Mouse (Mus musculus): ENCODE measurements at regions not wholly inside any gene's neighbourhood (a gene's known extent, or its start where the extent isn't known, plus 50 kb on each side); places are given as distances from the start of the nearest gene placed in this dataset.

GRCm38 (mm10) chr9:30101942-30102341 is 139.0 kb upstream of the Ntm start:
- Histone ChIP-seq H3K4me1 (ENCODE audit: control insufficient read depth in 1 of 2, insufficient read depth in 2 of 2, low read length in 2 of 2) (no peaks in the 10 kb centered on the region), H3K36me3 (ENCODE audit: control insufficient read depth in 1 of 2, insufficient read depth in 2 of 2, low read length in 2 of 2) (no peaks in the 10 kb centered on the region), H3K9ac (ENCODE audit: control insufficient read depth, low read depth, low read length, poor library complexity, severe bottlenecking) (no peak overlapping the region), H3K4me3 (ENCODE audit: control insufficient read depth in 1 of 2, insufficient read depth in 1 of 2, low read depth in 2 of 2, low read length in 2 of 2) (no peak overlapping the region), H3K9me3 (replicated peaks; ENCODE audit: insufficient read depth, low read length) (no peaks in the 10 kb centered on the region), H3K27me3 (ENCODE audit: control insufficient read depth in 1 of 2, insufficient read depth in 2 of 2, low read length in 2 of 2) (no peaks in the 10 kb centered on the region), H3K79me2 (ENCODE audit: control insufficient read depth, insufficient read depth, low read length, poor library complexity) (no peaks in the 10 kb centered on the region), H3K27ac (ENCODE audit: control insufficient read depth, low read depth, low read length) (no peak overlapping the region)
- TF ChIP-seq ZC3H11A (IDR thresholded peaks at IDR 0.05; ENCODE audit: low read depth, low read length) (no peak), CHD2 (IDR thresholded peaks at IDR 0.05; ENCODE audit: low read length) (no peak), POLR2A (IDR thresholded peaks at IDR 0.05; ENCODE audit: control insufficient read depth in 1 of 2, insufficient read depth in 1 of 2, low read depth in 1 of 2, low read length in 2 of 2, poor library complexity in 1 of 2) (no peak), TCF12 (IDR thresholded peaks at IDR 0.05; ENCODE audit: low read depth, low read length) (no peak), MEF2A (IDR thresholded peaks at IDR 0.05; ENCODE audit: extremely low read depth, insufficient replicate concordance, low read depth, low read length, poor library complexity, severe bottlenecking) (no peak), MAFK (IDR thresholded peaks at IDR 0.05; ENCODE audit: borderline replicate concordance, low read depth, low read length) (no peak), RCOR1 (IDR thresholded peaks at IDR 0.05; ENCODE audit: low read depth, low read length) (no peak), MYC (IDR thresholded peaks at IDR 0.05; ENCODE audit: low read depth, low read length) (no peak), ETS1 (IDR thresholded peaks at IDR 0.05; ENCODE audit: low read depth, low read length) (no peak), TAL1 (IDR thresholded peaks at IDR 0.05; ENCODE audit: low read length) (no peak), HCFC1 (IDR thresholded peaks at IDR 0.05; ENCODE audit: low read depth, low read length) (no peak), USF1 (IDR thresholded peaks at IDR 0.05; ENCODE audit: low read depth, low read length) (no peak), MYB (IDR thresholded peaks at IDR 0.05; ENCODE audit: low read depth, low read length) (no peak), UBTF (IDR thresholded peaks at IDR 0.05; ENCODE audit: borderline replicate concordance, insufficient read depth, low read depth, low read length) (no peak), NRF1 (IDR thresholded peaks at IDR 0.05; ENCODE audit: insufficient read depth, low read depth, low read length, poor library complexity, severe bottlenecking) (no peak), MXI1 (IDR thresholded peaks at IDR 0.05; ENCODE audit: low read depth, low read length) (no peak)
- no peak for DNase-seq (ENCODE audit: low read depth, low spot score)

DNA sequence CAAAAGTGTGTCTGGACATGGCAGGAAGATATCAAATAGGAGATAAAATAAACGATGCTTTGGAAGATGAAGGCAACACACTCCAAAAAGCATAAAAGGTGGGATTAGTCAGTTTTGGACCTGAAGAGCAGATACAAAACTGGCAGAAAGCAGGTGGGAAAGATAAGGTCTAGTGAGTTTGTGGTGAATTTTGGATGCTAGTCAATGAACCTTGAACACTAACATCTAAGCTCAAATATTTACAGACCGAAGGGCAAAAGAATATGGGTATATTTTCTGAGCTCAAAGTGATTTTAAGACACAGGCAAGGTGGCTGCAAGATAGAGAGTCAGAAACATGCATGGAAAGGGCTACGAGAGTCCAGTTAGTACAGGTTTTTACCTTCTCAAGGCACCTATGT is 159.4 kb upstream of the Ntm start:
- Histone ChIP-seq H3K4me1 (ENCODE audit: control insufficient read depth in 1 of 2, insufficient read depth in 2 of 2, low read length in 2 of 2) (no peaks in the 10 kb centered on the region), H3K27me3 (ENCODE audit: control insufficient read depth in 1 of 2, insufficient read depth in 2 of 2, low read length in 2 of 2) (no peaks in the 10 kb centered on the region), H3K9me3 (replicated peaks; ENCODE audit: insufficient read depth, low read length) (no peaks in the 10 kb centered on the region), H3K79me2 (ENCODE audit: control insufficient read depth, insufficient read depth, low read length, poor library complexity) (no peaks in the 10 kb centered on the region), H3K27ac (ENCODE audit: control insufficient read depth, low read depth, low read length) (no peak overlapping the region), H3K4me3 (ENCODE audit: control insufficient read depth in 1 of 2, insufficient read depth in 1 of 2, low read depth in 2 of 2, low read length in 2 of 2) (no peak overlapping the region), H3K9ac (ENCODE audit: control insufficient read depth, low read depth, low read length, poor library complexity, severe bottlenecking) (no peak overlapping the region), H3K36me3 (ENCODE audit: control insufficient read depth in 1 of 2, insufficient read depth in 2 of 2, low read length in 2 of 2) (no peaks in the 10 kb centered on the region)
- no peak for TF ChIP-seq TCF12 (IDR thresholded peaks at IDR 0.05; ENCODE audit: low read depth, low read length)
- TF ChIP-seq MAFK (IDR thresholded peaks at IDR 0.05; ENCODE audit: borderline replicate concordance, low read depth, low read length): no peak
- no peak for TF ChIP-seq MYB (IDR thresholded peaks at IDR 0.05; ENCODE audit: low read depth, low read length)
- no peak for TF ChIP-seq GABPA (IDR thresholded peaks at IDR 0.05; ENCODE audit: low read depth, low read length)
- DNase-seq (ENCODE audit: low read depth, low spot score): no peak
